Mouse (Mus musculus): ENCODE measurements around the gene Map2k4. TPM values are rescaled to one million over a fixed set of nuclear protein-coding genes. Genes with fewer than 3 reads are reported as not detected.

The Map2k4 gene
- polyA plus RNA-seq (2012; rRNA removed): 15.5 and 17.9 TPM in 2 replicates

GRCm38 (mm10) chr11:65788154-65788553 lies at the start of gene Map2k4:
TSS of gene Map2k4 (minus strand) at chr11:65788297.

DNA sequence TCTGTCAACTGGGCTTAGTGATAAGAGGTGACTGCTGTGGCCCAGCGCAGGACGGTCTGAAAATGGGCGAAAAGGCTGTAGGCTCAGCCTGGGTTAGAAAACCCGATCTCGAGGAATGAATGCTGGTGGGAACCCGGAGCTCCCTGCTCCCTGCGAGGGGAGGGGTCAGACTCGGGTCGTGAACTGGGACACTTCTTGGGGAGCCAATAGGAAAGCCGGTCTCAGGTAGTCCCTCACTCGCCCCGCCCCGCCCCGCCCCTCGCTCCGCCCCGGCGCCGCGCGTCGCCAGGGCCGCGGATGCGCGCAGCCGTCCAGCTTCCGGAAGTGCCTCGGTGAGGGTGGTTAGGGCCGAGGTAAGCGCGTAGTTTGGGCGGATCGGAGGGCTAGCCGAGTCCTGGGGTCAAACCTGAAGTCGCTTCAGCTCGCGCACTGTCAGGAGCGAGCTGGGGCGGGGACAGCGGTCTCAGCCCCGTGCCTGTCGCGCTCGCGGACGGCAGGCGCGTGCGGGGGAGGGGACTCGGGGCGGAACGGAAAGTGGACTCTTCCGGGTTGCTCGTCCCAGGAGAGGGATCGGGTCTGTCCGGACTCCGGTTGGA lies 18.9 kb upstream of the Map2k4 start, which contains the start of gene Zkscan6:
TSS of gene Zkscan6 (plus strand) at position 267 of the 596 bp plus-strand sequence.

Other genes starting within 250 kb of the Map2k4 start
- gene Zkscan6, start 18.9 kb upstream of the Map2k4 start, polyA plus RNA-seq (2012; rRNA removed): 3.9 and 4.9 TPM in 2 replicates